Mouse (Mus musculus) forebrain, embryonic 15.5 days (tissue): ENCODE results near the gene Tex19.2. TPM values are rescaled to one million over a fixed set of nuclear protein-coding genes. Genes with fewer than 3 reads are reported as not detected.

ENCODE experiments used
- ATAC-seq: fragments of 200-750 bp; cut with Nextera tagmentation; replicated peaks from 2 replicates; pipeline ENCODE4 v1.8.0; 2017; ENCODE audit warnings: mild to moderate bottlenecking, moderate TSS enrichment, moderate library complexity
- H3K27ac ChIP-seq: fragments of 300-500 bp; sonication (generic); replicated peaks from 2 replicates; pipeline ENCODE4 v1.5.1; 2015; ENCODE audit warnings: mild to moderate bottlenecking, inconsistent platforms
- H3K27me3 ChIP-seq: fragments of 300-500 bp; sonication (generic); 2 replicates; pipeline ENCODE4 v1.6.1; 2015; ENCODE audit warnings: inconsistent platforms
- H3K36me3 ChIP-seq: fragments of 300-500 bp; sonication (generic); 2 replicates; pipeline ENCODE4 v1.6.1; 2015; ENCODE audit warnings: mild to moderate bottlenecking, inconsistent platforms
- H3K4me1 ChIP-seq: fragments of 300-500 bp; sonication (generic); 2 replicates; pipeline ENCODE4 v1.6.1; 2015; ENCODE audit warnings: inconsistent platforms
- H3K4me2 ChIP-seq: fragments of 300-500 bp; sonication (generic); replicated peaks from 2 replicates; pipeline ENCODE4 v1.6.1; 2015; ENCODE audit warnings: mild to moderate bottlenecking, inconsistent platforms
- H3K4me3 ChIP-seq: fragments of 300-500 bp; sonication (generic); 2 replicates; pipeline ENCODE4 v1.5.1; 2015; ENCODE audit warnings: mild to moderate bottlenecking, inconsistent platforms
- H3K9ac ChIP-seq: fragments of 300-500 bp; sonication (generic); replicated peaks from 2 replicates; pipeline ENCODE4 v1.6.1; 2015; ENCODE audit warnings: mild to moderate bottlenecking, inconsistent platforms
- H3K9me3 ChIP-seq: fragments of 300-500 bp; sonication (generic); 2 replicates; pipeline ENCODE4 v1.6.1; 2016; ENCODE audit warnings: inconsistent platforms
- WGBS: fragments of 180-500 bp; shearing (Covaris S2); methylation state at CpG from one replicate; pipeline ENCODE4 v1.1.7; 2015; ENCODE audit warnings: mixed read lengths; 5-methylcytosine and 5-hydroxymethylcytosine counted together
- polyA plus RNA-seq: library from polyadenylated mRNA; unstranded; fragments of >200 nt; fragmentation: Nextera tagmentation; extraction: Ambion mirVana; gene quantifications from 2 replicates; pipeline ENCODE4 v1.2.1, GENCODE M21; 2015

The Tex19.2 gene
- polyA plus RNA-seq, 1 experiment from 2014 or later, result not detected

DNA sequence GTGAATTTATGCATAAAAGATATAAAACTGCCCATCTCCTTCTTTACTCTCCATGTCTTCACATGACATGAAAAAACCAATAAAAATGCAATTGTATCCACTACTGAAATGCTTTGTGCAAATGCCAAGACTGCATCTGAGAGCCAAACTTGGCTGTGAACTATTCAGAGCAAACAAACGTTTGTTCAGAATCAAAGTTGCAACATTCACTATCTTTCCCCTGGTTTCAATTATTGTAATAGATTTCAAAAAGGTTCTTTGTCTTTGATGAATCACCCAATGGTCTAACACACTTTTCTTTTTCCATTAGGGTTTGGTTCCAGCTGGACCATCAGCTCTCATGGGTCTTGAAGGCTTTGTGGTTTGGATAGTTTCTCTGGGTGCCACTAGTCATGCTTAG is 11.1 kb upstream of the Tex19.2 start:
- no peaks in the 10 kb centered on the region for H3K9me3 ChIP-seq
- 63% methylated on average over 1 of the region's 1 CpGs for WGBS
- no peaks in the 10 kb centered on the region for H3K27me3 ChIP-seq
- no peak overlapping the region for H3K4me2 ChIP-seq
- H3K36me3 ChIP-seq, result no peaks in the 10 kb centered on the region
- H3K9ac ChIP-seq, result no peak overlapping the region
- no peaks in the 10 kb centered on the region for H3K4me1 ChIP-seq
- ATAC-seq, result no peak
- no peak overlapping the region for H3K4me3 ChIP-seq
- no peak overlapping the region for H3K27ac ChIP-seq

DNA sequence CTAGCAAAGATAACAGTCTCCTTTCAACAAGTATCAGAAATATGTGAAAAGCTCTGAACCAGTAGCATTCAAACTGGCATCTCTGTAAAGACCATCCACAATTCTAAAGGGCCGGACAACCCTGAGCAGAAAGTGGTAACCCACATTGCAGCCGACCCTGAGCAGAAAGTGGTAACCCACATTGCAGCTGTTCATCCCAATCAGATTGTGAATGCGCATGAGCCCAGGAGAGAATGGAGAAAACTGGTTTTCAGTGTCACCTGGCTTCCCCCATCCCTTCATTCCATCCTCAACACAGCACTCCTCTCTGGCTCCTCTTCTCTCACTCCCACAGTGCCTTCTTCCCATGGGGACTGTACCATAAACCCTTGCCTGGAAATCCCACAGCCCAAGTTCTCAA is 9.0 kb upstream of the Tex19.2 start:
- H3K9me3 ChIP-seq, result no peaks in the 10 kb centered on the region
- H3K4me1 ChIP-seq, result no peaks in the 10 kb centered on the region
- H3K27me3 ChIP-seq, result no peaks in the 10 kb centered on the region
- no peaks in the 10 kb centered on the region for H3K36me3 ChIP-seq
- H3K4me3 ChIP-seq, result no peak overlapping the region
- no peak overlapping the region for H3K4me2 ChIP-seq
- no peak overlapping the region for H3K9ac ChIP-seq
- ATAC-seq, result no peak
- no peak overlapping the region for H3K27ac ChIP-seq
- 92% methylated on average over 3 of the region's 3 CpGs for WGBS

DNA sequence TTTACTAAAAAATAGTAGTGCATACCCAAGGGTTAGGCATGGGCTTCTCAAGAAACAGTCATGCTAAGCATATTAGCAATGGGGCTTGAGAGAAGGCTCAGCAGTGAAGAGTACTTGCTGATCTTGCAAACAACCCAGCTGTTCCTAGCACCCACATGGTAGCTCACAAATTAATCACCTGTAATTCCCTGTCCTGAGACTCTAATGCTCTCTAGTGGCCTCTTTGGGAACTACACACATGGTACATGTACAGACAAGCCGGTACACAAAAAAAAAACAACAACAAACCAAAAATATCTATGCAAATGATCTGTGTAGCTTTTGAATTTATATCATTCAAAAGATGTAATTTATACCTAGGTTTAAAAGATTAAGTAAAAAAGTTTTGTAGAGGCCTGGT is 7.9 kb upstream of the Tex19.2 start:
- Histone ChIP-seq H3K9me3 (no peaks in the 10 kb centered on the region), H3K9ac (no peak overlapping the region), H3K27me3 (no peaks in the 10 kb centered on the region), H3K36me3 (no peaks in the 10 kb centered on the region), H3K4me2 (no peak overlapping the region), H3K4me3 (no peak overlapping the region), H3K27ac (no peak overlapping the region), H3K4me1 (no peaks in the 10 kb centered on the region)
- no peak for ATAC-seq
- WGBS, result 73% methylated on average over 1 of the region's 1 CpGs

DNA sequence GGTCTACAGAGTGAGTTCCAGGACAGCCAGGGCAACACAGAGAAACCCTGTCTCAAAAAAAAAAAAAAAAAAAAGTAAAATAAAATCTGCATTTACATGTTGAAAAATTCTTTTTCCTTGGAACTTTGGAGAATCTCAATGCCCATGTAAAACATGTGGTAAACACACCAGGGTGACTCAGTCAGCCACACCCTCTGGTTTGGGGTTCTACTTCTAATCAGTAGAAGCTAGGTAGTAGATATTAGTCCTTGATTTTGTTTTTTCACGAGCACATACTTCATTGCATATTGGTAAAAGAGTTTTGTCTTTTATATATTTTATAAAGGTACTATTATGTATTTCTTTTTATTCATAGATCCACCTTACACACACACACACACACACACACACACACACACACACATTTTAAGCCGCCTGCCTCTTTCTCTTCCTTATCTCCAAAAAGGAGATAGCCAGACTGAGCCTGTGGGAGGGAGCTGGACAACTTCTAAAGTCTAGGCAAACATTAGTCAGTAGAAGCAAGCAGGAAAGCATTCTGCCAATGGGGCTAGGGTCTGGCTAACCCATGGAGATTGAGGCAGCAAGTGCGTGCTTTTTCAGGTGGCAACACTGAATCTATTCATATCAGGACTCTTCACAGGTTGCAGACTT is 7.2 kb upstream of the Tex19.2 start:
- H3K27me3 ChIP-seq, result no peaks in the 10 kb centered on the region
- WGBS, result 87% methylated on average over 3 of the region's 3 CpGs

DNA sequence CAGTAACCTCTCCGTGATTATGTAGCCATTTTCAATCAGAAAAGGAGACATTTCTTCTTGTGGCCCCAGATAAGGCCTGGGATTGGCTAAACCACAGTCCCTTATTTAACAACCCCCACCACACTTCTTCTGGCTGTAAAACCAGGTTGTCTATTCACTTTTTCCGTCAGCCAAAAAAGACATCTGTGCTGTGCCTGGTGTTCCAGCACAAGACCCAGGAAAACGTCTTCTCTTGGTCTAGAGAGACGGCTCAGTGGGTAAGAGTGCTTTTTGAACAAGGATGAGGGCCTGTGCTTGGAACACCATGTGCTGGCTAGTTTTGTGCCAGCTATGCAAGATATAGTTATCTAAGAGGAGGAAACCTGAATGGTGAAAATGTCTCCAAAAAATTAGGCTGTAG is 5.0 kb upstream of the Tex19.2 start:
- H3K4me3 ChIP-seq, result no peak overlapping the region
- no peaks in the 10 kb centered on the region for H3K9me3 ChIP-seq
- no peak overlapping the region for H3K4me2 ChIP-seq
- no peaks in the 10 kb centered on the region for H3K27me3 ChIP-seq
- no peaks in the 10 kb centered on the region for H3K36me3 ChIP-seq
- no peaks in the 10 kb centered on the region for H3K4me1 ChIP-seq
- H3K9ac ChIP-seq, result no peak overlapping the region
- H3K27ac ChIP-seq, result no peak overlapping the region
- no peak for ATAC-seq
- WGBS, result 83% methylated on average over 4 of the region's 4 CpGs

More for the DNA sequence above, 7.2 kb upstream of the Tex19.2 start:
- H3K9ac ChIP-seq, result no peak overlapping the region
- no peak overlapping the region for H3K27ac ChIP-seq
- no peak overlapping the region for H3K4me3 ChIP-seq
- H3K4me2 ChIP-seq, result no peak overlapping the region
- no peaks in the 10 kb centered on the region for H3K4me1 ChIP-seq
- ATAC-seq, result no peak
- H3K9me3 ChIP-seq, result no peaks in the 10 kb centered on the region
- no peaks in the 10 kb centered on the region for H3K36me3 ChIP-seq

GRCm38 (mm10) chr11:121122024-121122670 is 3.7 kb upstream of the Tex19.2 start:
- Histone ChIP-seq H3K27me3 (no peaks in the 10 kb centered on the region), H3K27ac (no peak overlapping the region), H3K4me3 (no peak overlapping the region), H3K9me3 (no peaks in the 10 kb centered on the region), H3K36me3 (no peaks in the 10 kb centered on the region), H3K4me2 (no peak overlapping the region), H3K4me1 (no peaks in the 10 kb centered on the region), H3K9ac (no peak overlapping the region)
- WGBS, result 76% methylated on average over 2 of the region's 2 CpGs
- no peak for ATAC-seq

GRCm38 (mm10) chr11:121121151-121121550 is 2.7 kb upstream of the Tex19.2 start:
- WGBS, result 85% methylated on average over 3 of the region's 3 CpGs
- no peak overlapping the region for H3K4me3 ChIP-seq
- H3K9me3 ChIP-seq, result no peaks in the 10 kb centered on the region
- no peak for ATAC-seq
- H3K4me1 ChIP-seq, result no peaks in the 10 kb centered on the region
- no peaks in the 10 kb centered on the region for H3K27me3 ChIP-seq
- no peak overlapping the region for H3K27ac ChIP-seq
- no peak overlapping the region for H3K9ac ChIP-seq
- H3K36me3 ChIP-seq, result no peaks in the 10 kb centered on the region
- no peak overlapping the region for H3K4me2 ChIP-seq

DNA sequence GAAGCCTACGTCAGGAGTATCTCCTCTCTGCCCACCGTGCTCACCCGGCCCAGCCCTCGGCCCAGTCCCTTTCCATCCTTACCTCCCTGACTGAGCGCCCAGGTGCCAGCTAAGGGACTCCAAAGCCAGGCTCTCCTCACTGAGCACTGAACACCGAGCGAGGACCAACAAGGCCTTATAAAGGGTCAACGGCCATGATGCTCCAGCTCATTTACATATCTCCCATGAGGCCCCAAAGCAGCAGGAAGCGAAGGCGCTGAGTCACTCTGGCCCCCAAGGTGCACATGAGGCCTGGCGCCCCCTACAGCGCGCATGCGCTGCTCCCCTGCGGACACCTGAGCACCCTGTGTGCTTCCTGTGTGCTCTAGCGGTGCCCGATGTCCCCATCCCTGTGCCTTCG is 371 bp downstream of the Tex19.2 start:
- Histone ChIP-seq H3K4me3 (no peak overlapping the region), H3K9me3 (no peaks in the 10 kb centered on the region), H3K27ac (no peak overlapping the region), H3K27me3 (no peaks in the 10 kb centered on the region), H3K36me3 (no peaks in the 10 kb centered on the region), H3K4me2 (no peak overlapping the region), H3K4me1 (no peaks in the 10 kb centered on the region), H3K9ac (no peak overlapping the region)
- no peak for ATAC-seq
- WGBS, result 91% methylated on average over 18 of the region's 18 CpGs

GRCm38 (mm10) chr11:121112091-121112775 is 6.2 kb downstream of the Tex19.2 start:
- no peak for ATAC-seq
- Histone ChIP-seq H3K4me3 (no peak overlapping the region), H3K9me3 (no peaks in the 10 kb centered on the region), H3K36me3 (no peaks in the 10 kb centered on the region), H3K9ac (no peak overlapping the region), H3K4me1 (peaks cover 2% of the 10 kb centered on the region; the same call in 1 of the 2 replicates), H3K4me2 (no peak overlapping the region), H3K27me3 (no peaks in the 10 kb centered on the region), H3K27ac (no peak overlapping the region)
- 62% methylated on average over 5 of the region's 5 CpGs for WGBS

DNA sequence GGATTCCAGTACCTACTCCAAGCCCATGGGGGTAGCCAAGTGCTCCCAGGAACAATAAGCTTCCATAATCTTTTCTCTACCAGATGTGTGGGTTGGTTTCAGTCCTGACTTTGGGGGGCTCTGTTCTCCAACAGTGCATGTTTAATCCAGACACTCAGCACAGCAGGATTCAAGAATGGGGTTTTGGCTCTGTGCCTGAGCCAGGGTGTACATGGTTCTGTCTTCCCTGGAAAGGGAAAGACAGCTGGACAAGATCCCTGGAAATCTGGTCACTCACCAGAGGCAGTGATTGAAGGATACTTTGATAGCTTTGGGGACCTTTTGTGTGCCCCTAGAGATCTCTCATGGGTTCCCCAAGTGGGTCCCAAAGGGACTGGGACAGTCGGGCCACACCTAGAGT is 6.9 kb downstream of the Tex19.2 start:
- Histone ChIP-seq H3K4me1 (peaks cover 2% of the 10 kb centered on the region; the same call in 1 of the 2 replicates), H3K9ac (no peak overlapping the region), H3K9me3 (no peaks in the 10 kb centered on the region), H3K4me2 (no peak overlapping the region), H3K27me3 (no peaks in the 10 kb centered on the region), H3K36me3 (no peaks in the 10 kb centered on the region), H3K4me3 (no peak overlapping the region), H3K27ac (no peak overlapping the region)
- WGBS, result 67% methylated on average over 1 of the region's 1 CpGs
- no peak for ATAC-seq

- no peak overlapping the region for H3K4me2 ChIP-seq
- no peak overlapping the region for H3K9ac ChIP-seq
- no peaks in the 10 kb centered on the region for H3K36me3 ChIP-seq
- no peak overlapping the region for H3K27ac ChIP-seq
- H3K4me3 ChIP-seq, result no peak overlapping the region
- H3K27me3 ChIP-seq, result no peaks in the 10 kb centered on the region
- ATAC-seq, result no peak
- WGBS, result 86% methylated on average over 3 of the region's 3 CpGs
- peaks cover 2% of the 10 kb centered on the region; the same call in 1 of the 2 replicates for H3K4me1 ChIP-seq
- no peaks in the 10 kb centered on the region for H3K9me3 ChIP-seq
Measured at GRCm38 (mm10) chr11:121111051-121111450, 7.4 kb downstream of the Tex19.2 start.

GRCm38 (mm10) chr11:121109986-121110385 is 8.5 kb downstream of the Tex19.2 start:
- WGBS, result 2% methylated on average over 2 of the region's 2 CpGs
- no peak overlapping the region for H3K4me2 ChIP-seq
- H3K9ac ChIP-seq, result no peak overlapping the region
- H3K27me3 ChIP-seq, result no peaks in the 10 kb centered on the region
- no peaks in the 10 kb centered on the region for H3K9me3 ChIP-seq
- peak; percentile 80 for ATAC-seq
- no peaks in the 10 kb centered on the region for H3K36me3 ChIP-seq
- H3K27ac ChIP-seq, result no peak overlapping the region
- H3K4me3 ChIP-seq, result no peak overlapping the region
- peaks cover 2% of the 10 kb centered on the region; the same call in 1 of the 2 replicates for H3K4me1 ChIP-seq
